Mouse (Mus musculus): ENCODE measurements around the gene Sdhaf2.

GRCm38 (mm10) chr19:10562351-10562750 lies 36.4 kb upstream of the Sdhaf2 start:
- no peak for TF ChIP-seq CTCF (IDR thresholded peaks at IDR 0.05; ENCODE audit: low read depth)
- TF ChIP-seq EP300 (IDR thresholded peaks at IDR 0.05; ENCODE audit: low read depth) = no peak

Measured in heart, postnatal 0 days (tissue).